Mouse (Mus musculus): ENCODE results near the gene Tbcd. TPM values are rescaled to one million over a fixed set of nuclear protein-coding genes. Genes with fewer than 3 reads are reported as not detected.
"Not testable (repeated sequence)": the region's sequence is repeated elsewhere in the genome, so short reads cannot be mapped to it uniquely, and the experiment has no call there.

Gene Tbcd
- polyA plus RNA-seq, 1 experiment: 51.3 TPM

DNA sequence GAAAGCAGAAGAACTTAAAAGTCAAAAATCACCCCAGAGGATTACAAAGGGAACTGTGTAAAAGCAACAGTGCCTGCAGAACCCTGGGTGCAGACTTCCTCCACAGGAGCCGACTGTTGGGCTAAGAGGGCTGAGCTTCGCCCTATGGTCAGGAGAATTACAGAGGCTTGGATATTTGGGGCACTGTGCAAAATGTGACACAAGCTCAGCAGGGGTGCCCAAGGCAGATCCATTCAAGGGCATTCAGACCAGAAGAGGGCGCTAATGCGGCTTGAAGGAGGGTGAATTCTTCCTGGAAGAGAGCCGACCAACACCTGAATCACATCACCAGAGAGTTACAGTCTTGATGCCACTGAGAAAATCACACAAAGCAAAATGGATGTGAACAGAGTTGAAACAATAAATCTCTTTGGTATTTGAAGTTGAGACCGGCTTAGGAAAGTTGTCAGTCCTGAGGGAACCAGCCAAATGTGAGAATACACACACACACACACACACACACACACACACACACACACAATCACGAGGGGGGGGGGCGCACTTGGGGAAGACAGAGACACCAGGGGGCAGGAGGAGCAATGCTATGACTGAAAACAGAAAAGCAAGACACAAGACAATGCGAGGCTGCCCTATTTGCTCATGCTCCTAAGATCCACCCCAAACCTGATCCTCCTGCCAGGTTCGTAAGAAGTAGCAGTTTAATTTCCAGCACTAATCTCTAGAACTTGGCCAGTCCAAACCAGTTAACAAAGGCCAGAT is 201.0 kb downstream of the Tbcd start:
- no peak overlapping the region for H3K4me3 ChIP-seq (replicated peaks; ENCODE audit: extremely low read depth, low read depth, low read length)
- H3K4me1 ChIP-seq (ENCODE audit: control insufficient read depth, insufficient read depth, low read length): peaks cover 4% of the 10 kb centered on the region; the same call in 1 of the 2 replicates
- TF ChIP-seq CTCF (IDR thresholded peaks at IDR 0.05; ENCODE audit: insufficient read depth, low read length) (peak; percentile 67), POLR2A (IDR thresholded peaks at IDR 0.05; ENCODE audit: borderline replicate concordance, extremely low read depth, low read depth, low read length) (no peak)
- peak; percentile 65 for DNase-seq
- 49% methylated on average over 10 of the region's 10 CpGs for WGBS

DNA sequence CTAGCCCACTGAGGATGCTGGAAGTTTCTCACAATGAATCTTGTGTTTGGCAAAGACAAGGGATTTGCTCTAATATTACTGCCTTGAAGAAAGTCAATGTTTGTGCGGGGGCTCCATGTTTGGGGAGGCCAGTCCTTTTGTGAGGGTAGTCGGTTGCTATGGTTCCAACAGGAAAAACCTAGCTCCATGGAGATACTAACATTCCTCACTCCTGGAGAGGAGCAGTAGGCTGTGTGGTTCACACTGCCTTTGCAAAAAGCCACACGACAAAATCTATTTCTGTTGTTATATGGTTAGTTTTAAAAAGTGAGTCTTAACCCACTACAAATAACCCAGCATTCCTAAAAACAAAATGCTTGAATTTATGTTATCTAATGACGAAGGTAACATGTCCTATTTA is 201.9 kb downstream of the Tbcd start:
- TF ChIP-seq POLR2A (IDR thresholded peaks at IDR 0.05; ENCODE audit: borderline replicate concordance, extremely low read depth, low read depth, low read length) (no peak), CTCF (IDR thresholded peaks at IDR 0.05; ENCODE audit: insufficient read depth, low read length) (no peak)
- peaks cover 8% of the 10 kb centered on the region for H3K4me1 ChIP-seq (ENCODE audit: control insufficient read depth, insufficient read depth, low read length)
- no peak overlapping the region for H3K4me3 ChIP-seq (replicated peaks; ENCODE audit: extremely low read depth, low read depth, low read length)
- DNase-seq: no peak
- 84% methylated on average over 4 of the region's 4 CpGs for WGBS

DNA sequence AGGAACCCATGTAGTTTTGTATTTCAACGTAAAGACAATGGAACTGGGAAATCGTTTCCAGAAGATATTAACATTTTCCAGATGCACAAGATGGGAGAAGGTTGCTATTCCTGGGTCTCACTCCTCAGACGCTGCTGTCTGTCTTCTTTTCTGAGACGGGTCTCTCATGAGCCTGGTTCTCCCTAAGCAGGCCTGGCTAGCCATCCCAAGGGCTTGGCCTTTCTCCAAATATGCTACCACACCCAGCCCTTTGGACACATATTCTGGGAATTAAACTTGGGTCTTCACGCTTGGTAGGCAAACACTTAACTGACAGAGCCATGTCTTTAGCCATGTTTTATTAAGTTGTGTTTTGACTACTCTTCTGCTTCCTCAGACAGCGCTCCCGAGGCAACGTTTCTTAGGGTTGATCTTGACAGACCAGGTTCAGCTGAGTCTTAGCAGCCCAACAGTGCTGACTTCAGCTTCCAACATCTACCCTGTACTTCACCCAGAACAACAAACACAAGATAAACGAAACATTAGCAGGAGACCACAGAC is 202.7 kb downstream of the Tbcd start:
- DNase-seq: no peak
- 63% methylated on average over 9 of the region's 9 CpGs for WGBS
- H3K4me1 ChIP-seq (ENCODE audit: control insufficient read depth, insufficient read depth, low read length): peaks cover 12% of the 10 kb centered on the region

DNA sequence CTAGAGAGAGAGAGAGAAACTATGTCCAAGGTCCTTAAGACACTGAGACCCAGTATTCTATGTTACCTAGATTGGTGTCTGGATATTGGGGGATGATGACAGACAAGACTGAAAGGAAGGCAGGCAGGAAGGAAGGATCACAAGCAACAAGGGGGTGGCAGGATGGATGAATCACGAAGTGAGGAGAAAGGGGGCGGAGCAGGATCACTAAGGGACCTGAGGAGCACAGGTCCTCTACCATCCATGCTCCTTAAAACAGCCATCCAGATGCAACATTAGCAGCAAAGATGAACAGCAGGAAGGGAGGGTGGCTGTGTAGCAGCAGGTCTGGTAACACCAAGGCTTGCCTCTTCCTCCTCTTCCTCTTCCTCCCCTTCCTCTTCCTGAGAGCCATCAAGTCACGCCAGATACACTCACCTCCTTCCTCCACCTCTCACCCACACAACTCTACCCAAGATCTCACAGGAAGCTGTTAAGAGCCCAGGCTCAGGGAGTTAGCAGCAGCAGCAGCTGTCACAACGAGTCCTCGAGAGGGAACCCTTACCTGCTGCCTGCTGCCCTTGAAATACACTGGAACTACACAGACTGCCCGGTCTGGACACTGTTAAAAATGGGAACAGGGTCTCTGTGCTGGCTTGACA is 203.5 kb downstream of the Tbcd start:
- peaks cover 12% of the 10 kb centered on the region for H3K4me1 ChIP-seq (ENCODE audit: control insufficient read depth, insufficient read depth, low read length)
- WGBS: 45% methylated on average over 6 of the region's 6 CpGs
- DNase-seq: no peak
- no peak for TF ChIP-seq CTCF (IDR thresholded peaks at IDR 0.05; ENCODE audit: insufficient read depth, low read length)
- H3K4me3 ChIP-seq (replicated peaks; ENCODE audit: extremely low read depth, low read depth, low read length): no peak overlapping the region

More for the DNA sequence above, 202.7 kb downstream of the Tbcd start:
- TF ChIP-seq CTCF (IDR thresholded peaks at IDR 0.05; ENCODE audit: insufficient read depth, low read length) (no peak), POLR2A (IDR thresholded peaks at IDR 0.05; ENCODE audit: borderline replicate concordance, extremely low read depth, low read depth, low read length) (no peak)
- no peak overlapping the region for H3K4me3 ChIP-seq (replicated peaks; ENCODE audit: extremely low read depth, low read depth, low read length)

DNA sequence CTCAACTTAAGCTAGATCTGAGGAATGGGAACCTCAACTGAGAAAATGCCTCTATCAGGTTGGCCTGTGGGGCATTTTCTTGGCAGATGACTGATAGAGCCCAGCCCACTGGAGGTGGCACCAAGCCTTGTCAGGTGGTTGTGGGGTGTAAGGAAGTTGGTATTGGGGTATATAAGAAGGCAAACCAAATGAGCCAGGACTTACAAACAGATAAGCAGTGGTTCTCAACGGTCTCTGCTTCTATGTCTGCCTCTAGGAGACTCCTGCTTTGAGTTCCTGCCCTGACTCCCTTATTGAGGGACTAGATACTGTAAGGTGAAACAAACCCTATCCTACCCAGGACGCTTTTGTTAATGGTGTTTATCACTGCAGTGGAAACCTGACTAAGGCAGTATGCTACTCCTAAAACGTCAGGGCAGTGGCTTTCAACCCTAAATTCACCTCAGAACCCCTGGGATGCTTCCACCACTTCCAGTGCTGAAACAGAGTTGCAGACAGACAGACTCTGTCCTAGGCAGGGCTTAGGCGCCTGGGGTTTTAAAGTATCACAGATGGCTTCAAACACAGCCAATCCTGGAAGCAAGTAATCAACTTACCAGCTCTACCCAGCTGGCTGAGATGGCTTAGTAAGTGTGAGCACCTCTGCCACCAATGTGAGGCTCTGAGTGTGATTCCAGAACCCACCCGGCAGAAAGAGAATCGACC is 204.2 kb downstream of the Tbcd start:
- Histone ChIP-seq H3K4me3 (replicated peaks; ENCODE audit: extremely low read depth, low read depth, low read length) (no peak overlapping the region), H3K4me1 (ENCODE audit: control insufficient read depth, insufficient read depth, low read length) (peaks cover 12% of the 10 kb centered on the region)
- 82% methylated on average over 6 of the region's 6 CpGs for WGBS
- TF ChIP-seq POLR2A (IDR thresholded peaks at IDR 0.05; ENCODE audit: borderline replicate concordance, extremely low read depth, low read depth, low read length): no peak
- no peak for TF ChIP-seq CTCF (IDR thresholded peaks at IDR 0.05; ENCODE audit: insufficient read depth, low read length)
- DNase-seq: no peak

DNA sequence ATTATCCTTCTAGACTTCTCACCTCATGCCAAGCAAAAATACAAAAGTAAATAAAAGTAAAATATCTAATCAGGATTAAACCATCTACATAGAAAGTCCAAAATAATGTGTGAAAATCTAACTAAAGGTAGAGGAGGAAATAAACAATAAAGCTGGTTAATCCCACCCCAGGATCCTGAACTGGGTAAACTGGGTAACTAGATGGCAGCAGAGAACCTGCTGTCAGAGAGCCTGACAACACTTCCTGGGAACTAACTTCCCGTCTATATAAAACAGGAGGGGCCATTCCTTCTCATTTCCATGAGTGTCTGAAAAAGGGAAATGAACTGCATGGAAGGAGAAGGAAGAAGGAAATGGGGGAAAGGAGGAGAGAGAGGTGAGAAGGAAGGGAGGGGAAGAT is 206.4 kb downstream of the Tbcd start:
- Histone ChIP-seq H3K4me3 (replicated peaks; ENCODE audit: extremely low read depth, low read depth, low read length) (no peak overlapping the region), H3K4me1 (ENCODE audit: control insufficient read depth, insufficient read depth, low read length) (peaks cover 12% of the 10 kb centered on the region)
- no peak for TF ChIP-seq CTCF (IDR thresholded peaks at IDR 0.05; ENCODE audit: insufficient read depth, low read length)
- no peak for TF ChIP-seq POLR2A (IDR thresholded peaks at IDR 0.05; ENCODE audit: borderline replicate concordance, extremely low read depth, low read depth, low read length)
- 10% methylated on average over 1 of the region's 1 CpGs for WGBS
- DNase-seq: no peak

DNA sequence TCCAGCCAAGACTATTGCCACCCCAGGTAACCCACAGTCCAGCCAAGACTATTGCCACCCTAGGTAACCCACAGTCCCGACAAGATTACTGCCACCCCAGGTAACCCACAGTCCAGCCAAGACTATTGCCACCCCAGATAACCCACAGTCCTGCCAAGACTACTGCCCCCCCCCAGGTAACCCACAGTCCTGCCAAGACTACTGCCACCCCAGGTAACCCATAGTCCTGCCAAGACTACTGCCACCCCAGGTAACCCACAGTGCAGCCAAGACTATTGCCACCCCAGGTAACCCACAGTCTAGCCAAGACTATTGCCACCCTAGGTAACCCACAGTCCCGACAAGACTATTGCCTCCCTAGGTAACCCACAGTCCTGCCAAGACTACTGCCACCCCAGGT is 208.9 kb downstream of the Tbcd start:
- DNase-seq; H3K4me3 ChIP-seq (replicated peaks; ENCODE audit: extremely low read depth, low read depth, low read length); H3K4me1 ChIP-seq (ENCODE audit: control insufficient read depth, insufficient read depth, low read length): not testable (repeated sequence)
- 96% methylated on average over 2 of the region's 2 CpGs for WGBS

DNA sequence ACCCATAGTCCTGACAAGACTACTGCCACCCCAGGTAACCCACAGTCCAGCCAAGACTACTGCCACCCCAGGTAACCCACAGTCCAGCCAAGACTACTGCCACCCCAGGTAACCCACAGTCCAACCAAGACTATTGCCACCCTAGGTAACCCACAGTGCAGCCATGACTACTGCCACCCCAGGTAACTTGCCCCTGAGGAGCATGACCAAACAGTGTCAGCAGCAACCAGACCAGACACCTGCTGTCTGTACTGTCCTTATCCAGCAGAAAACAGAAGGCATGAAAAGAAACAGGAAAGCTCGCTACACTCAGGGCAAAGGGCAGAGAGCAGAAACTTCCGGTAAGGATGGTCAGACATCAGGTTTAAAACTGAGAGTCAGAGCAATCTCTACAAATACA is 209.4 kb downstream of the Tbcd start:
- TF ChIP-seq POLR2A (IDR thresholded peaks at IDR 0.05; ENCODE audit: borderline replicate concordance, extremely low read depth, low read depth, low read length): no peak
- 88% methylated on average over 2 of the region's 2 CpGs for WGBS
- Histone ChIP-seq H3K4me3 (replicated peaks; ENCODE audit: extremely low read depth, low read depth, low read length) (no peak overlapping the region), H3K4me1 (ENCODE audit: control insufficient read depth, insufficient read depth, low read length) (peaks cover 8% of the 10 kb centered on the region)
- no peak for DNase-seq

Other genes with a start within 250 kb of the Tbcd start
- gene Hexdc, start 247.5 kb upstream of the Tbcd start, polyA plus RNA-seq (2012; rRNA removed): 13.4 and 13.9 TPM in 2 replicates
- gene Ogfod3, start 247.2 kb upstream of the Tbcd start, polyA plus RNA-seq (2012; rRNA removed): 11.5 and 14.1 TPM in 2 replicates
- 23.7 and 25.3 TPM in 2 replicates for gene Cybc1, start 222.6 kb upstream of the Tbcd start, polyA plus RNA-seq (2012; rRNA removed)
- gene Narf, start 214.7 kb upstream of the Tbcd start, polyA plus RNA-seq (2012; rRNA removed): 16.6 and 21.5 TPM in 2 replicates
- gene Foxk2, start 192.0 kb upstream of the Tbcd start, polyA plus RNA-seq (2012; rRNA removed): 30.3 and 34.2 TPM in 2 replicates
- gene Wdr45b, start 97.5 kb upstream of the Tbcd start, polyA plus RNA-seq (2012; rRNA removed): 41.5 and 45.3 TPM in 2 replicates
- 2.4 and 2.7 TPM in 2 replicates for gene Rab40b, start 63.7 kb upstream of the Tbcd start, polyA plus RNA-seq (2012; rRNA removed)
- 6.1 and 9.0 TPM in 2 replicates for gene Fn3krp, start 30.5 kb upstream of the Tbcd start, polyA plus RNA-seq (2012; rRNA removed)
- gene Fn3k, start 17.0 kb upstream of the Tbcd start, polyA plus RNA-seq (2012; rRNA removed): 1.7 and 3.3 TPM in 2 replicates
- 1.3 and 5.6 TPM in 2 replicates for gene Zfp750, start 67.4 kb downstream of the Tbcd start, polyA plus RNA-seq (2012; rRNA removed)
- 5.5 and 8.0 TPM in 2 replicates for gene B3gntl1, start 221.2 kb downstream of the Tbcd start, polyA plus RNA-seq (2012; rRNA removed)
- 35.1 and 36.0 TPM in 2 replicates for gene Metrnl, start 249.6 kb downstream of the Tbcd start, polyA plus RNA-seq (2012; rRNA removed)

Measured in lung, adult 2 months (tissue).